Mouse (Mus musculus) liver, adult 2 months (tissue): ENCODE results near the gene Meis1. TPM values are rescaled to one million over a fixed set of nuclear protein-coding genes. Genes with fewer than 3 reads are reported as not detected.

Experiments used
- DNase-seq: peaks from one replicate; pipeline ENCODE4 v3.0.0-alpha.2; 2011; ENCODE audit warnings: low read depth, low spot score; ENCODE audit errors: extremely low read depth
- H3K27ac ChIP-seq: fragments of 200-500 bp; replicated peaks from 2 replicates; pipeline ENCODE4 v1.5.1; 2012; ENCODE audit warnings: low read depth, mild to moderate bottlenecking, control low read depth, inconsistent platforms, low read length; ENCODE audit not compliant: insufficient read depth
- H3K27me3 ChIP-seq: fragments of 200-500 bp; 2 replicates; pipeline ENCODE4 v1.6.1; 2012; ENCODE audit warnings: mild to moderate bottlenecking, moderate library complexity, low read length, inconsistent platforms; ENCODE audit not compliant: control insufficient read depth, insufficient read depth
- H3K36me3 ChIP-seq: fragments of 200-500 bp; 2 replicates; pipeline ENCODE4 v1.6.1; 2012; ENCODE audit warnings: low read length, inconsistent platforms; ENCODE audit not compliant: control insufficient read depth, insufficient read depth
- H3K4me1 ChIP-seq: fragments of 200-500 bp; 2 replicates; pipeline ENCODE4 v1.6.1; 2011; ENCODE audit warnings: low read length; ENCODE audit not compliant: control insufficient read depth, insufficient read depth
- H3K4me3 ChIP-seq: fragments of 200-500 bp; 2 replicates; pipeline ENCODE4 v1.5.1; 2011; ENCODE audit warnings: low read depth, mild to moderate bottlenecking, control low read depth, low read length, moderate library complexity; ENCODE audit not compliant: insufficient read depth
- H3K79me2 ChIP-seq: fragments of 200-500 bp; 2 replicates; pipeline ENCODE4 v1.6.1; 2012; ENCODE audit warnings: inconsistent platforms, mild to moderate bottlenecking, low read length, moderate library complexity; ENCODE audit not compliant: control insufficient read depth, insufficient read depth
- H3K9ac ChIP-seq: fragments of 200-500 bp; 2 replicates; pipeline ENCODE4 v1.6.1; 2012; ENCODE audit warnings: low read depth, mild to moderate bottlenecking, control low read depth, inconsistent platforms, low read length
- CTCF ChIP-seq: fragments of 200-500 bp; IDR thresholded peaks from 2 replicates; pipeline ENCODE4 v1.5.1; 2011; ENCODE audit warnings: low read depth, low read length, control low read depth
- POLR2A ChIP-seq: fragments of 200-500 bp; IDR thresholded peaks from 2 replicates; pipeline ENCODE4 v1.6.1; 2011; ENCODE audit warnings: low read length, control low read depth; ENCODE audit not compliant: insufficient read depth; ENCODE audit errors: extremely low read depth
- WGBS: fragments of 180-500 bp; shearing (Covaris S2); methylation state at CpG from one replicate; pipeline ENCODE4 v1.1.7; 2018; 5-methylcytosine and 5-hydroxymethylcytosine counted together
- polyA plus RNA-seq: library from polyadenylated mRNA; depleted of rRNA; stranded (reverse); fragments of >200 nt; gene quantifications from 2 replicates; pipeline ENCODE4 v1.2.3, GENCODE M21; 2012
- total RNA-seq: library from RNA; depleted of rRNA; stranded (reverse); fragments of >200 nt; gene quantifications from 2 replicates; pipeline ENCODE4 v1.2.3, GENCODE M21; 2014

The Meis1 gene
- total and polyA plus RNA-seq, 2 experiments = 2.5 to 6.1 TPM

GRCm38 (mm10) chr11:19015731-19016461 is 2.9 kb downstream of the Meis1 start:
- no peaks in the 10 kb centered on the region for H3K27me3 ChIP-seq
- peaks cover 6% of the 10 kb centered on the region; the same call in 1 of the 2 replicates for H3K4me1 ChIP-seq
- TF ChIP-seq POLR2A (no peak), CTCF (no peak)
- DNase-seq = no peak
- H3K36me3 ChIP-seq = peaks cover 4% of the 10 kb centered on the region; the same call in 1 of the 2 replicates
- H3K27ac ChIP-seq = no peak overlapping the region
- WGBS = 18% methylated on average over 37 of the region's 37 CpGs
- H3K4me3 ChIP-seq = peak overlapping the region; percentile 44
- H3K9ac ChIP-seq = peak overlapping the region; percentile 37
- 0 out of 2 replicates have a peak, but pooled peaks cover 5% of the 10 kb centered on the region for H3K79me2 ChIP-seq

DNA sequence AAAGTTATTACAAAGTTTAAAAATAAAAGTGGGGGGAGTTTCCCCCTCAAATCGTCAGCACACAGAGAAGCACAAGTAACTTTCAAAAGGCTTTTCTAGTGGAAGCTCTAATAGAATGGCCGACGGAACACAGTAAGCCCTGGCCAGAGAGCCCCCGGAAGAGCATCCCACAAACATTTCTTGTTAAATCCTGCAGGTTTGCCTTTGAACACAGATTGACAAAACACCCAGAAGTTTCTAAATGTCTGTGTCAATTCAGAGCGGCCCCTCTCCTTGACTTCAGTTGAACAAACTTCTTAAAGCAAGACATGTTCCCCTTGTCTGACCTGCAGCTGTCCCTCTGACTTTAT is 3.4 kb downstream of the Meis1 start:
- TF ChIP-seq POLR2A = no peak
- TF ChIP-seq CTCF = no peak
- WGBS = 36% methylated on average over 5 of the region's 5 CpGs
- Histone ChIP-seq H3K4me3 (peak overlapping the region; percentile 44; the same call in 1 of the 2 replicates), H3K36me3 (peaks cover 8% of the 10 kb centered on the region; the same call in 1 of the 2 replicates), H3K27me3 (no peaks in the 10 kb centered on the region), H3K79me2 (0 out of 2 replicates have a peak, but pooled peaks cover 5% of the 10 kb centered on the region), H3K4me1 (0 out of 2 replicates have a peak, but pooled peaks cover 5% of the 10 kb centered on the region), H3K27ac (no peak overlapping the region), H3K9ac (no peak overlapping the region; the same call in 1 of the 2 replicates)
- DNase-seq = no peak

GRCm38 (mm10) chr11:19014441-19015161 is 4.2 kb downstream of the Meis1 start:
- Histone ChIP-seq H3K4me1 (0 out of 2 replicates have a peak, but pooled peaks cover 5% of the 10 kb centered on the region), H3K9ac (peak overlapping the region; percentile 60; the same call in 1 of the 2 replicates), H3K27ac (no peak overlapping the region), H3K36me3 (peaks cover 8% of the 10 kb centered on the region; the same call in 1 of the 2 replicates), H3K79me2 (0 out of 2 replicates have a peak, but pooled peaks cover 5% of the 10 kb centered on the region), H3K27me3 (no peaks in the 10 kb centered on the region), H3K4me3 (peak overlapping the region; percentile 49)
- TF ChIP-seq CTCF (no peak), POLR2A (no peak)
- no peak for DNase-seq
- WGBS = 39% methylated on average over 35 of the region's 35 CpGs

DNA sequence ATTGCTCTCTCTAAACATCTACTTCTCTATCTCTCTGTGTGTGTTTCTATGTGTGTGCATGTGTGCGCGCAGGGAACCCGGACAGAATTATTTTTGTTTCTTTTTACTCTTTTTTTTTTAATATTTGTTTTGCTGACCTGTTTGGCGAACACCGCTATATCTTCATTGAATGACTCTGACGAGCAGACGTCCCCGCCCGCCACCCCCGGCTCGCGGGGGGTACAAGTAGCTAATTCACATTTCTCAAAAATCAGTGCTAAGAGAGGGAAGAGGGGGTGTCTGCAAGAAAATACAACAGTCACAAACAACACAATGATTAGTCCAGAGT is 4.7 kb downstream of the Meis1 start:
- TF ChIP-seq POLR2A (no peak), CTCF (no peak)
- H3K9ac ChIP-seq = no peak overlapping the region
- 0 out of 2 replicates have a peak, but pooled peaks cover 5% of the 10 kb centered on the region for H3K4me1 ChIP-seq
- 64% methylated on average over 12 of the region's 12 CpGs for WGBS
- no peak for DNase-seq
- no peak overlapping the region for H3K27ac ChIP-seq
- H3K27me3 ChIP-seq = no peaks in the 10 kb centered on the region
- peaks cover 8% of the 10 kb centered on the region; the same call in 1 of the 2 replicates for H3K36me3 ChIP-seq
- H3K4me3 ChIP-seq = peak overlapping the region; percentile 49; the same call in 1 of the 2 replicates
- 0 out of 2 replicates have a peak, but pooled peaks cover 5% of the 10 kb centered on the region for H3K79me2 ChIP-seq

DNA sequence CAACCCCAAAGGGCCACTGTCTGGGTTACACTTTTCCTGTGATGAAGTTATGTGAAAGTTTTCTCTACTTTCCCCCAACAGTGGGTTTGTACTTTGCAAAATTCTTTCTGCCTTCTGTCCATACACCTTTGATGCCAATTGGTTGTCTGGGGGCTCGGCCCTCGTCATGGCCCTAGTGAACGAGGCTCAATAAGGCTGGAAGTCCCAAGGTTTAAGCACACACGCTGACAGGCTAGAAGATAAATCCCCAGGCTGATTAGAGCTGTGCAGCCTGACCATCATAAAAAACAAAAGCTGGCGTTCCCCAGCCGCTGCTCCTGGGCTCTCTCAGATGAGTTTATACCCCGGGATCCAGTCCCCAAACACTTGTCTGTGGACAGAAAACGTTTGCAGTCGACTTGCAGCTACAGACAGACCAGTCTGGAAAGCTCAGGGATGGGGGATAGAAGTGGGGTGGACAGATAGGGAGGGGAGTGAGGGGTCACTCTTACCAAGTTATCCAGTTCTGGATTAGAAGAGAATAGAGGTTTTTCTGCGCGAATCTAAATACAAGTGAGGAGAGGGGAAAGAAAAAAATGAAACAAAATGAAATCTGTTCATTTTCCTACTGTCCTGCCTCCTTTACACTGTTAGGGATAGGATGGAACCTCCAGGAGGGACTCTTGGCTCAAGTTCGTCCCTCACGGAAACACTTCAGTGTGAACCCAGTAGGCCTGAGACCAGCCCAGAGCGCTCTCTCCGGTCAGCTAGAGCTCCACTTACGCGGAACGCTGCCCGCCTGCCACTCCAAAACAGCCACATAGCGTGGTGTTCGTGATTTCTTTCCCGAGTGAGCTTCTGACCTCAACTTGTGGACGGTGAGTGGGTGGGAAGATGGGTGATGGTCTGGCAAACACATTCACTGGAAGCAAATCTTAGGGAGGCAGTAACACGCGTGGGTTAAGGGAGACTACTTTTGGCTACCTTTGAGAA is 5.4 kb downstream of the Meis1 start:
- Histone ChIP-seq H3K36me3 (peaks cover 8% of the 10 kb centered on the region; the same call in 1 of the 2 replicates), H3K27ac (no peak overlapping the region), H3K27me3 (no peaks in the 10 kb centered on the region), H3K4me1 (0 out of 2 replicates have a peak, but pooled peaks cover 5% of the 10 kb centered on the region), H3K4me3 (no peak overlapping the region), H3K9ac (no peak overlapping the region), H3K79me2 (0 out of 2 replicates have a peak, but pooled peaks cover 5% of the 10 kb centered on the region)
- TF ChIP-seq POLR2A (no peak), CTCF (no peak)
- WGBS = 85% methylated on average over 25 of the region's 25 CpGs
- DNase-seq = no peak
